Mouse (Mus musculus) urinary bladder, postnatal 36 days (tissue): Measurements from ENCODE around the gene Cd200.
"Not testable (repeated sequence)": the region's sequence is repeated elsewhere in the genome, so short reads cannot be mapped to it uniquely, and the experiment has no call there.

ENCODE experiments used
- DNase-seq, 2 experiments: peaks; one replicate each; pipeline ENCODE4 v3.0.0; 2022; ENCODE audit warnings: low spot score in 2 of 2, mixed read lengths in 1 of 2

Gene Cd200

GRCm38 (mm10) chr16:45408425-45409063, at the start of gene Cd200:
TSS of gene Cd200 (minus strand) at chr16:45409053.
- DNase-seq: peak; percentile 24

GRCm38 (mm10) chr16:45454762-45455161, 45.9 kb upstream of the Cd200 start:
- no peak for DNase-seq

- no peak for DNase-seq
Measured at GRCm38 (mm10) chr16:45437230-45437739, 28.4 kb upstream of the Cd200 start.

GRCm38 (mm10) chr16:45435591-45435990, 26.7 kb upstream of the Cd200 start:
- DNase-seq: no peak

- no peak for DNase-seq
Measured at GRCm38 (mm10) chr16:45427651-45428050, 18.8 kb upstream of the Cd200 start.

GRCm38 (mm10) chr16:45413497-45413896, 4.6 kb upstream of the Cd200 start:
- DNase-seq: no peak

GRCm38 (mm10) chr16:45409064-45409446, 202 bp upstream of the Cd200 start:
- not testable (repeated sequence) for DNase-seq

- DNase-seq: no peak
Measured at GRCm38 (mm10) chr16:45407645-45408400, 1.0 kb downstream of the Cd200 start.

- DNase-seq: no peak
Measured at GRCm38 (mm10) chr16:45407091-45407490, 1.8 kb downstream of the Cd200 start.

GRCm38 (mm10) chr16:45402951-45403350, 5.9 kb downstream of the Cd200 start:
- DNase-seq: no peak

- DNase-seq: no peak
Measured at GRCm38 (mm10) chr16:45402036-45402435, 6.8 kb downstream of the Cd200 start.

- DNase-seq: no peak
Measured at GRCm38 (mm10) chr16:45399947-45400555, 8.8 kb downstream of the Cd200 start.

GRCm38 (mm10) chr16:45399411-45399810, 9.4 kb downstream of the Cd200 start:
- DNase-seq: no peak

GRCm38 (mm10) chr16:45397440-45397839, 11.4 kb downstream of the Cd200 start:
- no peak for DNase-seq

GRCm38 (mm10) chr16:45392246-45392645, 16.6 kb downstream of the Cd200 start:
- no peak for DNase-seq

- no peak for DNase-seq
Measured at GRCm38 (mm10) chr16:45391680-45392079, 17.2 kb downstream of the Cd200 start.

- no peak for DNase-seq
Measured at GRCm38 (mm10) chr16:45390286-45390956, 18.4 kb downstream of the Cd200 start.

GRCm38 (mm10) chr16:45389833-45390232, 19.0 kb downstream of the Cd200 start:
- DNase-seq: no peak

GRCm38 (mm10) chr16:45389041-45389440, 19.8 kb downstream of the Cd200 start:
- DNase-seq: no peak

GRCm38 (mm10) chr16:45381811-45382210, 27.0 kb downstream of the Cd200 start:
- no peak for DNase-seq

GRCm38 (mm10) chr16:45378959-45379358, 29.9 kb downstream of the Cd200 start:
- no peak for DNase-seq
